Mouse (Mus musculus): ENCODE data around the gene Cacng4. TPM values are rescaled to one million over a fixed set of nuclear protein-coding genes. Genes with fewer than 3 reads are reported as not detected.

The Cacng4 gene
- total RNA-seq, 2 experiments from 2014 or later, result 30.7 to 31.8 TPM

DNA sequence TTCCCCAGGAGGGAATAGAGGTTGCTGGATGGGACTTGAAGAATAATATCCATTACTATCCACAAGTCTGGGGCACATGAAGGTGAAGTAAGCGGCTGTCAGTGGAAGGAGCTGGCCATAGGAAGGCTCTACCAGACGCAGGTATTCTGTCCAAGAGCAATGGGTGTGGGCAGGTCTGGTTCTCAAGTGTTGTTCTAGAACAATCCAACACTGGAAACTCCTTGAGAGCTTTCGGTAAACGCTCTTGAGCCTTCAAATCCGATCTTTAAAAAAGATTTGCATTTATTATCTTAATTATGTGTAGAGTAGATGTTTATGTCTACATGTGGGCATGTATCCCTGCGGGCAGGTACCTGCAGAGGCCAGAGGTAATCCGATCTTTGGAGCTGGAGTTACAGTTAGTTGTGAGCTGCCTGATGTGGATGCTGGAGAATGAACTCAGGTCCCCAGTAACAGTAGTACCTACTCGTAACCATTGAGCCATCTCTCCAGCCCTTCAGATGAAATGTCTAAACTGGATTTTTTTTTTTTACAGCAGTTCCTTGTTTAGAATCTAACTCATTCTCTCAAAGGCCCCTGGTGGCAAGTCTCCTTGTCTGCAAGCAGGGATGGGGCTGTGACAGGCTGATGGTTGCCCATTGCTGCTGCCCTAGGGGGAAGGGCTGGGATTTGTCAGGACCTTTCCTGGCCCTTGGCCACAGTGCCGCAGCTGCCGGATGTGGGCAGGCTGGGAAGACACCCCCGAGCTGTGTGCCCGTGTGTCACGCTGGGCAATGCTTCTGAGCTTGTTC lies 66.1 kb downstream of the Cacng4 start:
- no peak for DNase-seq (ENCODE audit: low spot score in 2 of 2)
- intact Hi-C loops (cut with DNase I), result no loop called here

DNA sequence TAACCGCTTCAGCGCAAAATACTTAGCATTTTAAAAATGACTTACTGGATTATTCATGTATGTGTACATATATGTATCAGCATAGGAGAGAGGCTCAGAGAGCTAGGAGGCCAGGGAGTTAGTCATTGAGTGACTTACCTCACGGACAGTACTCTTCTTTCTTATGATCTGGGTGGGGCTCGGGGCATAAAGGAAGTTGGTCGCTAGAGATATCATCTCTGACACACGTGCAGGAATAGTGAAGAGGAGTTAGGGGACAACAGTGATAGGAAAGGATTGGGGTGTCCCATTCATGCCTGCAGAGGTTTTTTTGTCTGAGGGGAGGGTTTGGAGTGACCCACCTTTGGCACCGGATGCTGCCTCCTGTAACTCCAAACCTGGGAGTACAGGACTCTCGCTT lies 69.8 kb downstream of the Cacng4 start:
- intact Hi-C loops (cut with DNase I), result no loop called here
- no peak for DNase-seq (ENCODE audit: low spot score in 2 of 2)

- no peak for DNase-seq (ENCODE audit: low spot score in 2 of 2)
These were observed 73.3 kb downstream of the Cacng4 start for GRCm38 (mm10) chr11:107721057-107721456.

DNA sequence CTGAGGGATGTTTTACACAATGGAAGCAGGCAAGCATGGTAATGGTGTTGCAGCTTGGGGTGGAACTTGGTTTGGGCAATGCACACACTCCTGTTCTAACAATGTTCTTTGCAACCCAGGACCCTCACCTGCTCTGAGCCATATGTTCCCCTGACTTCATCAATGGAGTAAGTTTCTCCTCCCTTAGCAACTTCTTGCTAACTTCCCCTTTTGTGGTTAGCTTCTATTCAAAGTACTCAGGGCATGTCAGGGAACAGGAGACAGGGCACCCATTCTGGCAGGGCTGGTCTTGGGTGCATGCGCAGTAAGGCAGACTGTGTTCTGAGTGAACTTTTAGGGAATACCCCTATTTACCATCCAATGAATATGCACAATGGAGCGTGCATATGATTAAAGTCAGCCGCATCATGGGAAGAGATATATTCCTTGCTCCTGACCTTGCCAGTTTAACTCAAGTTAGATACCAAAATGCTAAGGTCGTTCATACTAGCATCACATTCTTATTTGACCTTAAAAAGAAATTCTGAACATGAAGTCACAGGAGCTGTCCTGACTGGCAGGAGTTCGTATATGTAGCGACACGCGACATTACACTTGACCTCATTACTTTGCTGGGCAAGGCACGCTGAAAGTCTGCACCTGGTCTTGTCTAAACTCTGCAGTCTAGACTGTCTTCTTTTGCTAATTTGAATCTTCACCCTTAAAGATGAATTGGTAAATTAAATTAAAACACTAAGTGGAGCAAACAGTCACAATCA lies 73.9 kb downstream of the Cacng4 start:
- DNase-seq (ENCODE audit: low spot score in 2 of 2), result no peak
- intact Hi-C loops (cut with DNase I), result no loop called here

More at GRCm38 (mm10) chr11:107721057-107721456, 73.3 kb downstream of the Cacng4 start:
- intact Hi-C loops (cut with DNase I), result no loop called here

GRCm38 (mm10) chr11:107716332-107716938 lies 77.9 kb downstream of the Cacng4 start, which contains the start of gene Cacng1:
Gene Cacng1 (minus strand): TSS chr11:107716522.
- no peak for DNase-seq (ENCODE audit: low spot score in 2 of 2)
- intact Hi-C loops (cut with DNase I), result no loop called here

DNA sequence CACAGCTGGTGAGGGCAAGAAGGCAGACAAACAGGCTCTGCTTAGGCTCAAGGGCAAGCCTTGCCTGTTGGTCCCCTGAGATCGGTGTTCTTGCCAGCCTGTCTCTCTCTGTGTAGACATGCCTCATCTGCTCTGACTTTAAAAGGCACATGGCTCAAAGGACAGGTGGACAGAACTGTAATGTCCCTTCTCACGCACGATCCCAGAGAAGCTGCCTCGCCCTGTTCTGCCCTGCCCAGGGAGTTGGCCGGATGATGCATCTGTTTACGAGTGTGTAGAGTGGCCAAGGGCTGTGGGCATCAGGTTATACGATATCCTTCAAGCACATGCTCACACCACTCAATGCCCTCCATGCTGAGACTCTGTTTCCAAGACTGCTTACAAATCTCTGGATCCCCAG lies 80.0 kb downstream of the Cacng4 start:
- DNase-seq (ENCODE audit: low spot score in 2 of 2), result no peak
- intact Hi-C loops (cut with DNase I), result no loop called here

DNA sequence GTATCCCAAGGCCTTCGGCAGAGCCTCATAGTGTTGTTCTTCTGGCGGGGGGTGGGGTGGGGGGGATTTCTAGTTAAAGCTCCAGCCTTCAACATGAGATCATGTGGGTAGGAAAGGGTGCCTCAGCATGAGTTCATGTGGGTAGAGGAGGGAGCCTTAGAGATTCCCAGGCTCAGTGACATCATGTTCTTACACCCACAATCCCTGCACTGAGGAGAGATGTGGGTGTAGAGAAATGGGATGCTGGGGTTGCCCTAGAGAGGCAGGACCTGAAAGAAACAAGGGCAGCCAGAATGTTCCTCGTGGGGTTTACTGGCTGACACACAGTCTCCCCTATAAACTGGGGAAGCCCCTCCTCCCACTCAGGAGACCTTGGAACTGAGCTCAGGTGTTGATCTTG lies 84.0 kb downstream of the Cacng4 start:
- DNase-seq (ENCODE audit: low spot score in 2 of 2), result peak in 1 of 2 experiments; percentile 23
- intact Hi-C loops (cut with DNase I), result no loop called here

DNA sequence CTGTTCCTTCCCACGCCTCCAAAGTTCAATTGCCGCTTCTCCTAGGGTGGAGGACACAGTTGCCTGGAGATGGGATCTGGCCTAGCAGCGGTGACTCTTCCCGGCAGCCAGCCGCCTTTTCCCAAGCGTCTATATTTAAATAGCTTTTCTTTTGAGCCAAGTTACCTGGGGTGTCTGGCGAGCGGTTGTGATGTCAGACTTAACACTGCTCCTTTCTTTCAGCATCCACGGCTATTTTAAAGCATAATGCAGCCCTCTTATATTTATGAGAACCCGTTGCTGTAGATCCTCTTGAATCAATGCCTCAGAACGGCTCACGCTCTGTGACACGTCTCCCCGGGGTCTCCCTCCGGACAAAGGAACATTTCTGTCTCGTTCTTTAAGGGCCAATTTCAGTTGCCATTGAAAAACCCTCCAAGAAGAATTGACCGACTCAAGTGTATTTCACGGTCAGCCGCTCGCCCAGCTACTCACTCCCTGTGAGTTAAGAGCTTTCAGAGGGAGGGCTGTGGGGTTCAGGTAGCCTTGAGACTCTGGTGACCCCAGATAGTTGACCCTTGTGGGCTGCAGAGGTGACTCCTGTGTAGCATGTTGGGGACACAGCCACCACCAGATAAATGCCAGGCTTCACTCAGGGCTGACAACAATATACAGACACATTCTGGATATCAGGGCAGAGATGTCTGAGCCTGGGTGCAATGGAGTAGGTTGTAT lies 86.3 kb downstream of the Cacng4 start:
- intact Hi-C loops (cut with DNase I), result no loop called here

GRCm38 (mm10) chr11:107705476-107706074 lies 88.8 kb downstream of the Cacng4 start:
- intact Hi-C loops (cut with DNase I), result no loop called here

More for the DNA sequence above, 86.3 kb downstream of the Cacng4 start:
- DNase-seq (ENCODE audit: low spot score in 2 of 2), result no peak

GRCm38 (mm10) chr11:107705060-107705459 lies 89.3 kb downstream of the Cacng4 start:
- DNase-seq (ENCODE audit: low spot score in 2 of 2), result no peak
- intact Hi-C loops (cut with DNase I), result no loop called here

More at GRCm38 (mm10) chr11:107705476-107706074, 88.8 kb downstream of the Cacng4 start:
- DNase-seq (ENCODE audit: low spot score in 2 of 2), result no peak

DNA sequence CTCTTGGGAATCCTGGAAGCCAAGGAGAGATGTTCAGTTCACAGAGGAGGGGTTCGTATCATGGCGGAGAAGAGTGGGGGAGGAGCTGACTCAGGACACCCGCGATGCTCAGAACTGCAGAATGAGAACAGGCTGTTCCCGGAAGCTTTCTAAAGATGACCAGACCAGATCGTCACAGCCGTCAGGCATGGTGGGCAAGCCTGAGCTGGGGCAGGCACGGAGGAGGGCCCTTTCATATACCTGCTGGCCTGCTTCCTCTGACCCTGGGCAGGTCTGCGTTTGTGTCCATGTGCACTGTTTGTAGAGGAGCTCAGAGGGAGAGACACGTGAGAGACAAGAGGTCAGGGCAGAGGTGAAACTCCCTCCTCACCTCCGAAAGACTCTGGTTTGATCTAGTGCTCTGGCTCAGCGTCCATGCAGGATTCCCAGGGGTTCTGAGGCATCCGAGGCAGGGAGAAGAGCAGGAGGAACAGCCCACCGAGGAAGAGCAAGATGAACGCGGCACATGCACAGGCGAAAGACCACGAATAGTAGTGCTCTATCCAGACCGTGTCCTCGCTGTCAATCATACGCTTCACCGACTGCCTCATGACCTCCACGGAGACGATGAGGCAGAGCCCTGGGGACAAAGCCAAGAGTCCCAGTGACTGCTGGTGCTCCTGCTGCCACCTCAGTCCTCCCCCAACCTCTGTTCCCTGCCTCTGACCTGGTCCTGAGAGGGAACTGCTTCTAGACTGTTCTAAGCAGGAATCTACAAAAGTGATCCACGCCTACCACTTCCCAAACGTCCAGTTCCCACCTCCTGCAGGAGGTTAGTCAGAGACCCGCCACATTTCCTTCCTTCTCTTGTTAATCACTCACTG lies 90.9 kb downstream of the Cacng4 start:
- intact Hi-C loops (cut with DNase I), result no loop called here
- peak in 1 of 2 experiments; percentile 10 for DNase-seq (ENCODE audit: low spot score in 2 of 2)

DNA sequence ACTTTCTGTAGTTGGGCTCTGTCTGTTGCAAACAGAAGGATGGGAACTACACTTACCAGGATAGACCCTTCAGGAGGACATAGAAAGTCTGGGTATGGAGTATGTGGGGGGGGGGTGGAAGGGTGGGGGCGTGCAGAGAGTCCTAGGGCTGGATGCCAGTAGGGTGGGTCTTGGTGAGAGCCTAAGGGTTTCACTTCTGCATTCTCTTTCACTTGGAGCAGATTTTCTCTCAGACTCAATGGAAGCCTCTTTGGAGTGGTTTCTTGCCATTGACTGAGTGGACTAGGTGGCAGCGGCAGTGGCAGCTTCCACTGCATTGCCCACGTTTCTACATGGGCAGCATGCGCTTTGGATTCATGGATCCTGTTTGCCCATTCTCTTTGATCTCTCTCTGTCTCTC lies 94.4 kb downstream of the Cacng4 start:
- intact Hi-C loops (cut with DNase I), result no loop called here
- DNase-seq (ENCODE audit: low spot score in 2 of 2), result no peak

GRCm38 (mm10) chr11:107693338-107693737 lies 101.0 kb downstream of the Cacng4 start:
- no peak for DNase-seq (ENCODE audit: low spot score in 2 of 2)
- intact Hi-C loops (cut with DNase I), result no loop called here

DNA sequence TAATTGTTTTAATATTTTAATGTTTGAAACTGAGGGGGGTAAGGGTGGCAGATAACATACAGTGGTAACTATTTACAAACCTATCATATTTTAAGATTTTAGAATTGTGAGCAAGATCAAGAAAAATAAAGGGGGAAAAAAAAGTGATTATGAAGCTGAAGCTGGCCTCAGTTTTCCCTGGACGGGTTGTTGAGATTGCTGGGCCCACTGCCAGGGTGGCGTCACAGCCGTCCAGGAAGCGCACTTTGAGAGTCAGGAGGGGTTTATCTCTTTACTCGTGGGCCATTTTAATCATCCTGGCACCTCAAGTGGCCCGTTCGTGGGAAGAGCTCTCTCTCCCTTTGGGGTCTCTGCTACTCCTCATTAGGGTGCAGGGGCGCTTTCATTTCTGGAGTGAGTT lies 102.8 kb downstream of the Cacng4 start:
- intact Hi-C loops (cut with DNase I), result no loop called here
- no peak for DNase-seq (ENCODE audit: low spot score in 2 of 2)

- DNase-seq (ENCODE audit: low spot score in 2 of 2), result no peak
- intact Hi-C loops (cut with DNase I), result no loop called here
These were observed 105.9 kb downstream of the Cacng4 start for GRCm38 (mm10) chr11:107688480-107688879.

- no peak for DNase-seq (ENCODE audit: low spot score in 2 of 2)
- intact Hi-C loops (cut with DNase I), result no loop called here
These were observed 108.1 kb downstream of the Cacng4 start for GRCm38 (mm10) chr11:107686290-107686689.

- intact Hi-C loops (cut with DNase I), result no loop called here
- no peak for DNase-seq (ENCODE audit: low spot score in 2 of 2)
These were observed 110.6 kb downstream of the Cacng4 start for GRCm38 (mm10) chr11:107683544-107684465.

Data from left cerebral cortex, postnatal 36 days (tissue).